ENCODE assay signal across 9 mouse cellular contexts in the genomic region with DNA sequence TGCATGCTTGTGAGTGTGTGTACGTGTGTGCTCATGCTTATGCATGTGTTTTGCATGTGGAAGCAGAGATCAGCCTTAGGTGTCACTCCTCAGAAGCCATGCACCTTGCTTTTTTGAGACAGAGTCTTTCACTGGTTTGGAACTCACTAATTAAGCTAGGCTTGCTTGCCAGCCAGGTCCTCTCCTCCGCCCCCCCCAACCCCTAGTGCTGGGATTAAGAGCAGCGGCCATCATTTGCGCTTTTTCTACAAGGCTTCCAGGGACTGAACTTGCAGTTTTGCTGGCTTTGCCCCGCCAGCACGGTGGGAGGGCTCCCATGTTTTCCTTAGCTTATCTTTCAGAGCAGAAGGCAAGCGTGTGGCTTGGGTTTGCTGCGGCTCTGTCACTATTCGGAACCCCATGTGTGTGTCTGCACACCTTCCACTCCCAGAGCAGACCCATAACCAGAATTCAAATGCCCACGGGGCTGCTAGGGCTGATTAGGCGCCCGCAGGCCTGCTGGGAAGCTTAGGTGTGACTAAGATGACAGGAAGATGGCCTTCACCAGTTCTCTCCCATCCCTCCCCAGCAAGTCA. TPM values are rescaled to one million over a fixed set of nuclear protein-coding genes. Genes with fewer than 3 reads are reported as not detected.
DNase-seq lines count a peak whose midpoint lies in the region; ATAC-seq and TF ChIP-seq lines count a peak whose summit lies in the region.
"Had no signal": no experiment of that assay in that cellular context is flagged by ENCODE, and none has a peak within 500 bp of the region (broad histone marks: within the 10 kb centered on the region; RNA-seq: fewer than 3 reads in every experiment).

No protein-coding gene starts in this region.

- H3K4me2 ChIP-seq in lung, embryonic 14.5 days: peak overlapping the region; percentile 41
- peak overlapping the region; percentile 23 for H3K4me2 ChIP-seq in hindbrain, embryonic 14.5 days (replicated peaks)
- H3K4me2 ChIP-seq in midbrain, embryonic 14.5 days (ENCODE audit: low read length): 0 out of 2 replicates have a peak overlapping the region, but pooled peaks have one; percentile 4

- no peak for DNase-seq in lung, embryonic 14.5 days
- no peak for DNase-seq in lung, postnatal 4 days
- DNase-seq in embryo, embryonic 9.5 days (ENCODE audit: extremely low spot score): peak; percentile 50
- DNase-seq in hindbrain, embryonic 14.5 days (ENCODE audit: low spot score): no peak
- DNase-seq in midbrain, embryonic 14.5 days: peak; percentile 35
- DNase-seq in kidney, postnatal 14 days: no peak
- DNase-seq in right cerebral cortex, adult 18-20 months: no peak
- DNase-seq: lung, postnatal 14 days; thymus, postnatal 36 days had no signal

- no peak overlapping the region for H3K27ac ChIP-seq in lung, embryonic 14.5 days (ENCODE audit: low read depth)
- H3K27ac ChIP-seq in hindbrain, embryonic 14.5 days: no peak overlapping the region
- H3K27ac ChIP-seq in midbrain, embryonic 14.5 days (replicated peaks; ENCODE audit: low read depth, low read length): peak overlapping the region; percentile 17; the same call in 1 of the 2 replicates

- peaks cover 22% of the 10 kb centered on the region; the same call in 1 of the 2 replicates for H3K27me3 ChIP-seq in lung, embryonic 14.5 days (ENCODE audit: insufficient read depth, low read length)
- H3K27me3 ChIP-seq in hindbrain, embryonic 14.5 days (ENCODE audit: control insufficient read depth, insufficient read depth, low read length): peaks cover 63% of the 10 kb centered on the region
- H3K27me3 ChIP-seq in midbrain, embryonic 14.5 days (ENCODE audit: control insufficient read depth, insufficient read depth, low read length): peaks cover 45% of the 10 kb centered on the region

- H3K36me3 ChIP-seq in lung, embryonic 14.5 days (ENCODE audit: insufficient read depth): no peaks in the 10 kb centered on the region
- H3K36me3 ChIP-seq in hindbrain, embryonic 14.5 days (replicated peaks; ENCODE audit: control insufficient read depth, insufficient read depth): no peaks in the 10 kb centered on the region
- H3K36me3 ChIP-seq in midbrain, embryonic 14.5 days (ENCODE audit: control insufficient read depth, insufficient read depth, low read length): no peaks in the 10 kb centered on the region

- no peak overlapping the region for H3K4me3 ChIP-seq in lung, embryonic 14.5 days (ENCODE audit: low read depth, low read length)
- H3K4me3 ChIP-seq in hindbrain, embryonic 14.5 days (replicated peaks; ENCODE audit: low read length): no peak overlapping the region
- no peak overlapping the region for H3K4me3 ChIP-seq in midbrain, embryonic 14.5 days (replicated peaks; ENCODE audit: low read depth, low read length)

- ATAC-seq in lung, embryonic 14.5 days (ENCODE audit: insufficient read depth): no peak
- ATAC-seq in hindbrain, embryonic 14.5 days (ENCODE audit: low FRiP score): no peak
- no peak for ATAC-seq in midbrain, embryonic 14.5 days (ENCODE audit: low FRiP score, low TSS enrichment)

- no peaks in the 10 kb centered on the region for H3K4me1 ChIP-seq in lung, embryonic 14.5 days (ENCODE audit: insufficient read depth)
- H3K4me1 ChIP-seq in hindbrain, embryonic 14.5 days (replicated peaks; ENCODE audit: control insufficient read depth, insufficient read depth, low read length): peaks cover 15% of the 10 kb centered on the region
- H3K4me1 ChIP-seq in midbrain, embryonic 14.5 days (ENCODE audit: control insufficient read depth, insufficient read depth, low read length): peaks cover 20% of the 10 kb centered on the region

- no peak overlapping the region for H3K9ac ChIP-seq in lung, embryonic 14.5 days
- H3K9ac ChIP-seq in hindbrain, embryonic 14.5 days: no peak overlapping the region
- H3K9ac ChIP-seq in midbrain, embryonic 14.5 days (replicated peaks; ENCODE audit: low read length): no peak overlapping the region

- no peak for TF ChIP-seq CTCF in lung, embryonic 14.5 days (IDR thresholded peaks at IDR 0.05; ENCODE audit: low read depth)

- 19% methylated on average over 12 of the region's 12 CpGs for WGBS in lung, embryonic 14.5 days
- WGBS in hindbrain, embryonic 14.5 days: 13% methylated on average over 12 of the region's 12 CpGs
- 7% methylated on average over 12 of the region's 12 CpGs for whole genome bisulfite sequencing in midbrain, embryonic 14.5 days

- H3K9me3 ChIP-seq in lung, embryonic 14.5 days (ENCODE audit: low read depth, low read length): no peaks in the 10 kb centered on the region
- H3K9me3 ChIP-seq in hindbrain, embryonic 14.5 days (ENCODE audit: control insufficient read depth, low read length): no peaks in the 10 kb centered on the region
- H3K9me3 ChIP-seq in midbrain, embryonic 14.5 days (ENCODE audit: control insufficient read depth, low read length): no peaks in the 10 kb centered on the region

RNA-seq across cellular contexts. Expression of a gene that starts 4.8 kb away (rescaled TPM):
- 26.1 and 27.2 TPM in 2 replicates for polyA plus RNA-seq in lung, embryonic 14.5 days (2014; fragmentation: Nextera tagmentation; extraction: Ambion mirVana)
- 38.4 and 43.6 TPM in 2 replicates for polyA plus RNA-seq in hindbrain, embryonic 14.5 days (2014; fragmentation: Nextera tagmentation; extraction: Ambion mirVana)
- 58.7 and 85.9 TPM in 2 replicates for polyA plus RNA-seq in midbrain, embryonic 14.5 days (2014; fragmentation: Nextera tagmentation; extraction: Ambion mirVana)

RNA-seq across cellular contexts. Expression of a gene that starts 48.1 kb away (rescaled TPM):
- polyA plus RNA-seq in lung, embryonic 14.5 days (2014; fragmentation: Nextera tagmentation; extraction: Ambion mirVana): 12.0 and 12.3 TPM in 2 replicates
- polyA plus RNA-seq in hindbrain, embryonic 14.5 days (2014; fragmentation: Nextera tagmentation; extraction: Ambion mirVana): 16.2 and 17.8 TPM in 2 replicates
- polyA plus RNA-seq in midbrain, embryonic 14.5 days (2014; fragmentation: Nextera tagmentation; extraction: Ambion mirVana): 11.5 and 13.3 TPM in 2 replicates

Comparison
In these comparisons a context has a peak if more than half of its experiments do, and no peak if none do; other contexts are left out.
1. DNase-seq: peak in embryo, embryonic 9.5 days (single experiment) and midbrain, embryonic 14.5 days (single experiment); none in lung, embryonic 14.5 days (single experiment), lung, postnatal 4 days (0 of 2), hindbrain, embryonic 14.5 days (single experiment), kidney, postnatal 14 days (single experiment) and right cerebral cortex, adult 18-20 months (single experiment).
2. Peak in every context shown above with its lines, with median percentiles within 50 percentile points of each other: H3K4me2 ChIP-seq.